Mouse (Mus musculus) ES-Bruce4 (cell line): ENCODE data around the gene Mon1a.

ENCODE experiments used
- CTCF ChIP-seq: IDR thresholded peaks from one replicate; pipeline ENCODE4 v1.8.1; 2011; ENCODE audit warnings: low read depth, low read length
- EP300 ChIP-seq: IDR thresholded peaks from 2 replicates; pipeline ENCODE4 v1.6.1; 2011; ENCODE audit warnings: low read depth, low read length; ENCODE audit not compliant: insufficient read depth

DNA sequence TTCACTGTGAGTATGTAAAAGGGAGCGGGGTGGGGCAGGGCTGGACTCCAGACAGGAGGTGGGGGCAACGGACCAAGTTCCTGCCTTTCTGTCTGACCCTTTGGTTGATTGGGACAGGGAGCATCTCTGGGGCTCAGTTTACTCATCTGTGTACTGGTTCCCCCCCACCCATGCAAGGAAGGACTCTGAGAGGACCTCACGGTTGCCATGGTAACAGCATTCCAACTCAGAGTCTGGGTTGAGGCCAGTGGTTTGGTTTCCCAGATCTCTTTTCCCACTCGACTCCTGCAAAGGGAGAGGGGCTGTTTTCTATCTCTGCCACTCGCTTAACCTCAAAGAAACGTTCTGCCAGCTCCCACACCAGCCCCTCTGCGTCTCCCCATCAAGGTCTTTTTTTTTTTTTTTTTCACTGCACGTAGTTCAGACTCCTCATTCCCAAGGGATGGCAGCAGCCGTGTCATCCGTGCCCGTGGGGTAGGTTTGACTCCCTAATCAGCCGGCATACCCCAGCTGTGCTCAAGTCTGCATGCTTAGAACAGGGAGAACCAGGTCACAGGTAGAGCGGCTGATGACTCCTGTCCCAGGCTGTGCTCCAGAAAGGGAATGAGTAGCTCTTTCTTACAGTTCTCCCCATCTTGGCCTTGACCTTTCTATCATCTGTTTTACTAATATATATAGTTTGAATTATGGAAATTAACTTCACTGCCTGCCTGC, 30.1 kb downstream of the Mon1a start:
- TF ChIP-seq CTCF = no peak
- no peak for TF ChIP-seq EP300
